Mouse (Mus musculus): ENCODE measurements around the gene Usp5. TPM values are rescaled to one million over a fixed set of nuclear protein-coding genes. Genes with fewer than 3 reads are reported as not detected.

Gene Usp5
- polyA plus RNA-seq (2016; fragmentation: Nextera tagmentation; extraction: Ambion mirVana), result 213 and 214 TPM in 2 replicates

- Histone ChIP-seq H3K4me3 (peak within 1 kb of the TSS; percentile 66), H3K9ac (replicated peaks) (peak within 1 kb of the TSS; percentile 74), H3K4me2 (replicated peaks) (peak within 1 kb of the TSS; percentile 92), H3K27ac (replicated peaks) (peak within 1 kb of the TSS; percentile 89), H3K36me3 (peaks cover 54% of the 10 kb centered on the region), H3K27me3 (no peaks in the 10 kb centered on the region), H3K4me1 (peaks cover 34% of the 10 kb centered on the region), H3K9me3 (no peaks in the 10 kb centered on the region)
- ATAC-seq (ENCODE audit: low FRiP score, low read depth), result peak; percentile 94
- under 1% methylated on average over 55 of the region's 55 CpGs for WGBS
These were observed at the start of gene Usp5, which contains the start of gene Cdca3 for GRCm38 (mm10) chr6:124828868-124829798. Gene Usp5, minus strand, starts transcription at chr6:124829484. Gene Cdca3, plus strand, starts transcription at chr6:124829547.

- no peak overlapping the region for H3K4me2 ChIP-seq (replicated peaks)
- ATAC-seq (ENCODE audit: low FRiP score, low read depth), result no peak
- H3K9ac ChIP-seq (replicated peaks), result no peak overlapping the region
- no peaks in the 10 kb centered on the region for H3K36me3 ChIP-seq
- 63% methylated on average over 2 of the region's 3 CpGs for WGBS
- no peaks in the 10 kb centered on the region for H3K4me1 ChIP-seq
- no peaks in the 10 kb centered on the region for H3K27me3 ChIP-seq
- H3K4me3 ChIP-seq, result no peak overlapping the region
- H3K9me3 ChIP-seq, result no peaks in the 10 kb centered on the region
- no peak overlapping the region for H3K27ac ChIP-seq (replicated peaks)
These were observed 45.1 kb upstream of the Usp5 start for GRCm38 (mm10) chr6:124874348-124874747.

- Histone ChIP-seq H3K9ac (replicated peaks) (no peak overlapping the region; the same call in 1 of the 2 replicates), H3K36me3 (no peaks in the 10 kb centered on the region), H3K4me3 (no peak overlapping the region), H3K9me3 (no peaks in the 10 kb centered on the region), H3K4me2 (replicated peaks) (no peak overlapping the region), H3K4me1 (peaks cover 33% of the 10 kb centered on the region), H3K27ac (replicated peaks) (no peak overlapping the region), H3K27me3 (peaks cover 10% of the 10 kb centered on the region)
- no peak for ATAC-seq (ENCODE audit: low FRiP score, low read depth)
- 51% methylated on average over 6 of the region's 7 CpGs for WGBS
These were observed 37.3 kb upstream of the Usp5 start for GRCm38 (mm10) chr6:124866560-124866959.

GRCm38 (mm10) chr6:124865766-124866362 is 36.6 kb upstream of the Usp5 start:
- Histone ChIP-seq H3K36me3 (no peaks in the 10 kb centered on the region), H3K9me3 (no peaks in the 10 kb centered on the region), H3K9ac (replicated peaks) (no peak overlapping the region; the same call in 1 of the 2 replicates), H3K4me2 (replicated peaks) (no peak overlapping the region), H3K27me3 (peaks cover 14% of the 10 kb centered on the region), H3K4me1 (peaks cover 40% of the 10 kb centered on the region), H3K4me3 (no peak overlapping the region), H3K27ac (replicated peaks) (no peak overlapping the region; the same call in 1 of the 2 replicates)
- no peak for ATAC-seq (ENCODE audit: low FRiP score, low read depth)
- WGBS, result 63% methylated on average over 18 of the region's 18 CpGs

GRCm38 (mm10) chr6:124863658-124864298 is 34.5 kb upstream of the Usp5 start, which contains the start of gene Gpr162:
Gene Gpr162, minus strand, starts transcription at chr6:124863983.
- Histone ChIP-seq H3K9ac (replicated peaks) (peak within 1 kb of the TSS; percentile 88), H3K27me3 (peaks cover 22% of the 10 kb centered on the region), H3K27ac (replicated peaks) (peak within 1 kb of the TSS; percentile 91), H3K9me3 (no peaks in the 10 kb centered on the region), H3K4me2 (replicated peaks) (peak within 1 kb of the TSS; percentile 72), H3K36me3 (no peaks in the 10 kb centered on the region), H3K4me1 (peaks cover 53% of the 10 kb centered on the region), H3K4me3 (peak within 1 kb of the TSS; percentile 64)
- ATAC-seq (ENCODE audit: low FRiP score, low read depth), result peak; percentile 74
- under 1% methylated on average over 40 of the region's 43 CpGs for WGBS

- H3K9ac ChIP-seq (replicated peaks), result peak overlapping the region; percentile 88
- peak overlapping the region; percentile 72 for H3K4me2 ChIP-seq (replicated peaks)
- H3K36me3 ChIP-seq, result no peaks in the 10 kb centered on the region
- peaks cover 59% of the 10 kb centered on the region for H3K4me1 ChIP-seq
- peak; percentile 35 for ATAC-seq (ENCODE audit: low FRiP score, low read depth)
- peaks cover 27% of the 10 kb centered on the region for H3K27me3 ChIP-seq
- H3K4me3 ChIP-seq, result peak overlapping the region; percentile 64
- H3K9me3 ChIP-seq, result no peaks in the 10 kb centered on the region
- peak overlapping the region; percentile 91 for H3K27ac ChIP-seq (replicated peaks)
- 2% methylated on average over 7 of the region's 16 CpGs for WGBS
These were observed 33.9 kb upstream of the Usp5 start for GRCm38 (mm10) chr6:124863125-124863657.

GRCm38 (mm10) chr6:124862406-124863124 is 33.3 kb upstream of the Usp5 start:
- peak overlapping the region; percentile 72 for H3K4me2 ChIP-seq (replicated peaks)
- H3K27ac ChIP-seq (replicated peaks), result peak overlapping the region; percentile 91
- H3K27me3 ChIP-seq, result peaks cover 29% of the 10 kb centered on the region
- no peaks in the 10 kb centered on the region for H3K9me3 ChIP-seq
- 14% methylated on average over 8 of the region's 8 CpGs for WGBS
- peak overlapping the region; percentile 64 for H3K4me3 ChIP-seq
- peaks cover 65% of the 10 kb centered on the region for H3K4me1 ChIP-seq
- H3K36me3 ChIP-seq, result no peaks in the 10 kb centered on the region
- no peak for ATAC-seq (ENCODE audit: low FRiP score, low read depth)
- peak overlapping the region; percentile 88 for H3K9ac ChIP-seq (replicated peaks)

- H3K27me3 ChIP-seq, result peaks cover 23% of the 10 kb centered on the region
- H3K27ac ChIP-seq (replicated peaks), result 0 out of 2 replicates have a peak overlapping the region, but pooled peaks have one; percentile 91
- no peaks in the 10 kb centered on the region for H3K9me3 ChIP-seq
- H3K4me3 ChIP-seq, result peak overlapping the region; percentile 64; the same call in 1 of the 2 replicates
- no peaks in the 10 kb centered on the region for H3K36me3 ChIP-seq
- WGBS, result 22% methylated on average over 3 of the region's 3 CpGs
- H3K4me1 ChIP-seq, result peaks cover 65% of the 10 kb centered on the region
- ATAC-seq (ENCODE audit: low FRiP score, low read depth), result no peak
- peak overlapping the region; percentile 31 for H3K9ac ChIP-seq (replicated peaks)
- peak overlapping the region; percentile 72 for H3K4me2 ChIP-seq (replicated peaks)
These were observed 32.5 kb upstream of the Usp5 start for GRCm38 (mm10) chr6:124861802-124862201.

GRCm38 (mm10) chr6:124861266-124861665 is 32.0 kb upstream of the Usp5 start:
- H3K27me3 ChIP-seq, result peaks cover 19% of the 10 kb centered on the region

GRCm38 (mm10) chr6:124860511-124860910 is 31.2 kb upstream of the Usp5 start:
- Histone ChIP-seq H3K27ac (replicated peaks) (peak overlapping the region; percentile 60; the same call in 1 of the 2 replicates), H3K27me3 (peaks cover 19% of the 10 kb centered on the region), H3K4me3 (no peak overlapping the region), H3K36me3 (no peaks in the 10 kb centered on the region), H3K9ac (replicated peaks) (peak overlapping the region; percentile 39; the same call in 1 of the 2 replicates), H3K4me2 (replicated peaks) (peak overlapping the region; percentile 9; the same call in 1 of the 2 replicates), H3K4me1 (peaks cover 77% of the 10 kb centered on the region), H3K9me3 (no peaks in the 10 kb centered on the region)
- ATAC-seq (ENCODE audit: low FRiP score, low read depth), result no peak
- WGBS, result 76% methylated on average over 9 of the region's 9 CpGs

More at GRCm38 (mm10) chr6:124861266-124861665, 32.0 kb upstream of the Usp5 start:
- H3K36me3 ChIP-seq, result no peaks in the 10 kb centered on the region
- 0 out of 2 replicates have a peak overlapping the region, but pooled peaks have one; percentile 31 for H3K9ac ChIP-seq (replicated peaks)
- no peak overlapping the region for H3K4me3 ChIP-seq
- H3K4me1 ChIP-seq, result peaks cover 70% of the 10 kb centered on the region
- no peak overlapping the region for H3K27ac ChIP-seq (replicated peaks)
- H3K4me2 ChIP-seq (replicated peaks), result no peak overlapping the region
- WGBS, result 79% methylated on average over 19 of the region's 19 CpGs
- ATAC-seq (ENCODE audit: low FRiP score, low read depth), result no peak
- no peaks in the 10 kb centered on the region for H3K9me3 ChIP-seq

Measured in midbrain, embryonic 12.5 days (tissue).